Mouse (Mus musculus): Measurements from ENCODE around the gene AC161166.1. TPM values are rescaled to one million over a fixed set of nuclear protein-coding genes. Genes with fewer than 3 reads are reported as not detected.
A peak's percentile ranks its signal among the peaks of the same experiment; 100 is the strongest.
"Not testable (repeated sequence)": the region's sequence is repeated elsewhere in the genome, so short reads cannot be mapped to it uniquely, and the experiment has no call there.

Gene AC161166.1
- polyA plus RNA-seq, 2 experiments: not detected

DNA sequence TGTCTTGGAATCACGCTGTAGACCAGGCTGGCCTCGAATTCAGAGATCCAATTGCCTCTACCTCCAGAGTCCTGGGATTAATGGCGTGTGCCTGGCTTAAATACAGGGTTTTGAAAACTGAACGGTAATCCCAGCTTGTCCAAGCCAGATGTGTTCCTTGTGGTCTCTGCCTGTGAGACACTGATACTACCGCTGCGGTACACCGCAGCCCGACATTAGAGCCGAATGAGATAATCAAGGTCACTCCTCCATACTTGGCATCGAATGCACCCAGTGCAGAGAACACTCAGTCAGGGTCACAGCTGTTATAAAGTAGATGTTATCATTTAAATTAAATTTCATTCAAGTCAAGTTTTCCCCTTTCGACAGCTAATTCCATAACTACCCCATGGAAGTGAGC is 16.6 kb upstream of the AC161166.1 start:
- 76% methylated on average over 11 of the region's 11 CpGs for WGBS (ENCODE audit: insufficient replicate concordance)
- Histone ChIP-seq H3K36me3 (replicated peaks; ENCODE audit: control insufficient read depth, insufficient read depth, low read depth) (no peaks in the 10 kb centered on the region), H3K9ac (replicated peaks) (no peak overlapping the region), H3K4me3 (ENCODE audit: insufficient read depth in 1 of 2, low read depth in 2 of 2, low read length in 2 of 2) (no peak overlapping the region), H3K27ac (no peak overlapping the region), H3K9me3 (ENCODE audit: control insufficient read depth, low read length) (no peaks in the 10 kb centered on the region), H3K4me2 (ENCODE audit: low read depth) (peak overlapping the region; percentile 98; the same call in 1 of the 2 replicates), H3K27me3 (ENCODE audit: control insufficient read depth, insufficient read depth, low read length) (no peaks in the 10 kb centered on the region), H3K4me1 (replicated peaks; ENCODE audit: control insufficient read depth in 2 of 2, insufficient read depth in 2 of 2, low read length in 1 of 2) (peaks cover 6 to 17% of the 10 kb centered on the region in 2 experiments)
- ATAC-seq (ENCODE audit: insufficient read depth): no peak
- TF ChIP-seq EP300 (IDR thresholded peaks at IDR 0.05; ENCODE audit: low read depth) (no peak), CTCF (IDR thresholded peaks at IDR 0.05; ENCODE audit: low read depth) (no peak)
- DNase-seq (ENCODE audit: low read depth in 3 of 3, low spot score in 3 of 3): no peak

DNA sequence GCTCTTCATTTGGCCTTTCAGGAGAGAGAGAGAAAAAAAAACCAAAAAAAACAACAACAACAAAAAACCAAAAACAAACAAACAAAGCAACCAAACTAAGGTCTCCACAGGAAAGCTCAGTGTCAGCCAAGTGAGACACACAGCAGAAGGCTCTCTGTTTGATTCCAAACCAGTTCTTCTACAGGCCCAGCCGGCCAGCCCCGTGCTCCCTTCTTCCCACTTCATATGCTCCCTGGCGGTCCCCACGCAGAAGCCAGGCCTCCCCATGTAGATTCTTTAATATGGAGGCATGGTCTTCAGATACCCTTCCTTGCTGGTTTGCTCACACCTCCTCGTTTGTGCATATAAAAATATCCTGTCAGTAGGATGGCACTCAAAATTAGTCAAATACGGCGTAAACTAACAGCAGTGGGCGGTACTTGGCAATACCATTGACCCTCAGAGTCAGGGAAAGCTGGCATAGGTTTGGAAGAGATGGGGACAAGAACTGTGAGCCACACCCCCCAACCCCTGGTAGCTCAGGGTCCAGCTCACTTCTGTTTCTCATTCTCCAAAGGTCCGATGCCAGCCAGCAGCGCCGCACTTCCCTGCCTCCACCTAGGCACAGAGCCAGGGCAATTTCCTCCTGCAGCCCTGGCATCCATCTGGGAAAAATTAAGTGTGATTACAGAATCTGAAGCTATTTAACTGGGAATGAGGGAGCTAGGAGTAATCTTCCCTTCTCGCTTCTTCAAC is 13.6 kb upstream of the AC161166.1 start:
- 72% methylated on average over 12 of the region's 12 CpGs for WGBS (ENCODE audit: insufficient replicate concordance)
- no peak overlapping the region for H3K9ac ChIP-seq (replicated peaks)
- DNase-seq (ENCODE audit: low read depth in 3 of 3, low spot score in 3 of 3) (no peak), ATAC-seq (ENCODE audit: insufficient read depth) (no peak)
- no peak for TF ChIP-seq EP300 (IDR thresholded peaks at IDR 0.05; ENCODE audit: low read depth)
- TF ChIP-seq CTCF (IDR thresholded peaks at IDR 0.05; ENCODE audit: low read depth): no peak
- H3K27ac ChIP-seq: no peak overlapping the region
- H3K27me3 ChIP-seq (ENCODE audit: control insufficient read depth, insufficient read depth, low read length): no peaks in the 10 kb centered on the region; the same call in 1 of the 2 replicates
- no peaks in the 10 kb centered on the region for H3K9me3 ChIP-seq (ENCODE audit: control insufficient read depth, low read length)
- H3K36me3 ChIP-seq (replicated peaks; ENCODE audit: control insufficient read depth, insufficient read depth, low read depth): no peaks in the 10 kb centered on the region
- H3K4me1 ChIP-seq (replicated peaks; ENCODE audit: control insufficient read depth in 2 of 2, insufficient read depth in 2 of 2, low read length in 1 of 2): peaks cover under 1 to 10% of the 10 kb centered on the region in 2 experiments; a peak in 3 of 4 replicates
- H3K4me3 ChIP-seq (ENCODE audit: insufficient read depth in 1 of 2, low read depth in 2 of 2, low read length in 2 of 2): no peak overlapping the region
- H3K4me2 ChIP-seq (ENCODE audit: low read depth): no peak overlapping the region

DNA sequence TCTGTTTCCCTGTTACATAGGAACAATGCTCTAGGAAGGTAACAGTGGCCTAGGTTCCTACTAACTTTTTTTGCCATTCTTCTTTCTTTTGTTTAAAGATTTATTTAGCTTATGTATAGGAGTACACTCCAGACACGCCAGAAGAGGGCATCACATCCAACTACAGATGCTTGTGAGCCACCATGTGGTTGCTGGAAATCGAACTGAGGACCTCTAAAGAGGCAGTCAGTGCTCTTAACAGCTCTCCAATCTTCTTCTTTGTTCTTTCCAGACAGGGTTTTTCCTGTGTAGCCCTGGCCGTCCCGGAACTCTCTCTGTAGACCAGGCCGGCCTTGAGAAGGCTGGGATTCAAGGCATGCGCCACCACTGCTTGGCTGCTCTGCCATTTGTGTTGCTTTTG is 12.7 kb upstream of the AC161166.1 start:
- WGBS (ENCODE audit: insufficient replicate concordance): 63% methylated on average over 6 of the region's 6 CpGs
- H3K27ac ChIP-seq: no peak overlapping the region
- ATAC-seq (ENCODE audit: insufficient read depth) (no peak), DNase-seq (ENCODE audit: low read depth in 3 of 3, low spot score in 3 of 3) (no peak)
- peaks cover 0 to 9% of the 10 kb centered on the region in 2 experiments; a peak in 2 of 4 replicates for H3K4me1 ChIP-seq (replicated peaks; ENCODE audit: control insufficient read depth in 2 of 2, insufficient read depth in 2 of 2, low read length in 1 of 2)
- no peak for TF ChIP-seq EP300 (IDR thresholded peaks at IDR 0.05; ENCODE audit: low read depth)
- TF ChIP-seq CTCF (IDR thresholded peaks at IDR 0.05; ENCODE audit: low read depth): no peak
- no peaks in the 10 kb centered on the region for H3K9me3 ChIP-seq (ENCODE audit: control insufficient read depth, low read length)
- H3K4me3 ChIP-seq (ENCODE audit: insufficient read depth in 1 of 2, low read depth in 2 of 2, low read length in 2 of 2): no peak overlapping the region
- H3K27me3 ChIP-seq (ENCODE audit: control insufficient read depth, insufficient read depth, low read length): no peaks in the 10 kb centered on the region; the same call in 1 of the 2 replicates
- no peak overlapping the region for H3K9ac ChIP-seq (replicated peaks)
- no peaks in the 10 kb centered on the region for H3K36me3 ChIP-seq (replicated peaks; ENCODE audit: control insufficient read depth, insufficient read depth, low read depth)
- no peak overlapping the region for H3K4me2 ChIP-seq (ENCODE audit: low read depth)

DNA sequence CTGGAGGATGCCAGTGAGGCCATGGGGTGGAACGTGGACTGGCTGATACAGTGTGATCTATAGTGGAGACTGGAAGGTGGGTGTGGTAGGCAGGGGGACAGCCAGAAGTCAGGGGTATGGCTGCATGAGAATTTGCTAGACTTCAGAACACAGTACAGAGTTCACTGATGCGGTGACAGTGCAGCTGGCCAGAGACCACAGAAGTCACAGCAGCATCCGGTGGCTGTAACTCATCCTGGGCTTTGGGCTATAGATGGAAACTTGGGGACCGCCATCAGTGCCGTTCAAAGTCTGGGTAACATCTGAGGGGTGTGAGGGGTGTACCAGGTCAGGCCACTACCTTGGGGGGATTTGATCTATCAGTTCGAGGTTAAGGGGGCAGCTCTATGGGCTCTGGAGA is 11.5 kb upstream of the AC161166.1 start:
- H3K4me2 ChIP-seq (ENCODE audit: low read depth): no peak overlapping the region
- no peaks in the 10 kb centered on the region for H3K4me1 ChIP-seq (replicated peaks; ENCODE audit: control insufficient read depth in 2 of 2, insufficient read depth in 2 of 2, low read length in 1 of 2)
- no peak overlapping the region for H3K27ac ChIP-seq
- H3K9ac ChIP-seq (replicated peaks): no peak overlapping the region
- TF ChIP-seq CTCF (IDR thresholded peaks at IDR 0.05; ENCODE audit: low read depth) (no peak), EP300 (IDR thresholded peaks at IDR 0.05; ENCODE audit: low read depth) (no peak)
- no peak for DNase-seq (ENCODE audit: low read depth in 3 of 3, low spot score in 3 of 3)
- H3K9me3 ChIP-seq (ENCODE audit: control insufficient read depth, low read length): no peaks in the 10 kb centered on the region
- no peak for ATAC-seq (ENCODE audit: insufficient read depth)
- WGBS (ENCODE audit: insufficient replicate concordance): 52% methylated on average over 6 of the region's 6 CpGs
- no peaks in the 10 kb centered on the region; the same call in 1 of the 2 replicates for H3K27me3 ChIP-seq (ENCODE audit: control insufficient read depth, insufficient read depth, low read length)
- H3K4me3 ChIP-seq (ENCODE audit: insufficient read depth in 1 of 2, low read depth in 2 of 2, low read length in 2 of 2): no peak overlapping the region
- H3K36me3 ChIP-seq (replicated peaks; ENCODE audit: control insufficient read depth, insufficient read depth, low read depth): no peaks in the 10 kb centered on the region

DNA sequence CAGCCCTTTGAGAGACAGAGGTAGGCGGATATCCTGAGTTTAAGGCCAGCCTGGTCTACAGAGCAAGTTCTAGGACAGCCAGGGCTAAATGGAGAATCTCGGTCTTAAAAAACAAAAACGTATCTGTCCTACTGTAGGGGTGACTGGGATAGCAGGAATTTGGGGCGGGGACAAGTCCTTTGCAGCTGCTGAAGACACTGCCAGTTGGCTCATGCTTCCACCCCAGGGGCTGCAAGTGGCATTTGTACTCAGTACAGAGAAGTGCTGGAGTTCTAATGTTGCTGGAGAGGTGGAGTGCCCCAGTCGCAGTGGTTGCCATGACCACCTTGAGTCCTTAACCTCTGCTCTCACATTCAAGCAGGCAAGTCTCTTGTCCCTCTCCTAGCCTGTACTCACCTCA is 10.6 kb upstream of the AC161166.1 start:
- no peaks in the 10 kb centered on the region for H3K9me3 ChIP-seq (ENCODE audit: control insufficient read depth, low read length)
- no peaks in the 10 kb centered on the region for H3K4me1 ChIP-seq (replicated peaks; ENCODE audit: control insufficient read depth in 2 of 2, insufficient read depth in 2 of 2, low read length in 1 of 2)
- ATAC-seq (ENCODE audit: insufficient read depth): no peak
- no peak overlapping the region for H3K9ac ChIP-seq (replicated peaks)
- H3K27ac ChIP-seq: no peak overlapping the region
- 41% methylated on average over 5 of the region's 5 CpGs for WGBS (ENCODE audit: insufficient replicate concordance)
- H3K4me2 ChIP-seq (ENCODE audit: low read depth): no peak overlapping the region
- no peaks in the 10 kb centered on the region; the same call in 1 of the 2 replicates for H3K27me3 ChIP-seq (ENCODE audit: control insufficient read depth, insufficient read depth, low read length)
- TF ChIP-seq CTCF (IDR thresholded peaks at IDR 0.05; ENCODE audit: low read depth): no peak
- no peak for TF ChIP-seq EP300 (IDR thresholded peaks at IDR 0.05; ENCODE audit: low read depth)
- H3K4me3 ChIP-seq (ENCODE audit: insufficient read depth in 1 of 2, low read depth in 2 of 2, low read length in 2 of 2): no peak overlapping the region
- DNase-seq (ENCODE audit: low read depth in 3 of 3, low spot score in 3 of 3): no peak
- H3K36me3 ChIP-seq (replicated peaks; ENCODE audit: control insufficient read depth, insufficient read depth, low read depth): no peaks in the 10 kb centered on the region

DNA sequence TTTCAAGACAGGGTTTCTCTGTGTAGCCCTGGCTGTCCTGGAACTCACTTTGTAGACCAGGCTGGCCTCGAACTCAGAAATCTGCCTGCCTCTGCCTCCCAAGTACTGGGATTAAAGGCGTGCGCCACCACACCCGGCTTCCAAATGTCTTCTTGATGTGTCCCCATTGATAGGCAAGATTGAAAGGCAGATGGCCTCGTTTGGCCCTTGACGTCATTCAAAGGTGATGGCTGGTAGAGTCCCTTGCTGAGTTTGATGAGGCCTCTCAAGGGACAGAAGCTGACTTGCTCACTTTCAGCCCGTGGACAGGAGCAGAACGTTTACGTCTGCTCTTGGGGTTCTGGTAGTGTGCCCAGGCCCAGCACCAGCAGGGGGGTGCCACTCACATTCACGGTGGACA is 7.8 kb upstream of the AC161166.1 start:
- H3K36me3 ChIP-seq (replicated peaks; ENCODE audit: control insufficient read depth, insufficient read depth, low read depth); H3K27ac ChIP-seq; H3K4me1 ChIP-seq (replicated peaks; ENCODE audit: control insufficient read depth in 2 of 2, insufficient read depth in 2 of 2, low read length in 1 of 2); H3K4me3 ChIP-seq (ENCODE audit: insufficient read depth in 1 of 2, low read depth in 2 of 2, low read length in 2 of 2); H3K27me3 ChIP-seq (ENCODE audit: control insufficient read depth, insufficient read depth, low read length); ATAC-seq (ENCODE audit: insufficient read depth); DNase-seq (ENCODE audit: low read depth in 3 of 3, low spot score in 3 of 3); H3K9me3 ChIP-seq (ENCODE audit: control insufficient read depth, low read length); H3K4me2 ChIP-seq (ENCODE audit: low read depth); H3K9ac ChIP-seq (replicated peaks): not testable (repeated sequence)
- WGBS (ENCODE audit: insufficient replicate concordance): 73% methylated on average over 10 of the region's 10 CpGs

Data from liver, embryonic 14.5 days (tissue).